Mouse (Mus musculus): ENCODE data around the gene Usp6nl.

The Usp6nl gene

GRCm38 (mm10) chr2:6331324-6332137 lies 9.1 kb downstream of the Usp6nl start:
- no peak for DNase-seq (ENCODE audit: low read depth, low spot score)

DNA sequence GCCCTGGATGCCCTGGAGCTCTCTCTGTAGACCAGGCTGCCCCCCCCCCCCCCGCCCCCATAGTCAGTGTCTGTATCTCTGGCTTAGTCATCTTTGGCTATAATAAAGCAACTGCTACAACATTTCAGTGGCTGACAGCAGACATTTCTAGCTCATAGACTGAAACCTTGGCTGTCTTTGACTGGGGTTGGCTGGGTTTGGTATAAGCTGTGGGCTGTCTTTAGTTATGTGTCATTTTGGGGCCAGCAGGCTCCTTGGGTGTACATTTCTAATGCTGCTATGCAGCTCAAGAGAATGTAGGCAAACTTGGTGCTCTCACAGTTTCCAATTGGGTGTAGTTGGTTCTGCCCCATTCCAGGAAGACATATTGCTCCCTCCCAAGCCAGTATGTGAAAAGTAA lies 11.1 kb downstream of the Usp6nl start:
- no peak for DNase-seq (ENCODE audit: low read depth, low spot score)

- no peak for DNase-seq (ENCODE audit: low read depth, low spot score)
Measured at GRCm38 (mm10) chr2:6334011-6334410, 11.5 kb downstream of the Usp6nl start.

GRCm38 (mm10) chr2:6335032-6335735 lies 12.7 kb downstream of the Usp6nl start:
- no peak for DNase-seq (ENCODE audit: low read depth, low spot score)

GRCm38 (mm10) chr2:6336013-6336412 lies 13.5 kb downstream of the Usp6nl start:
- no peak for DNase-seq (ENCODE audit: low read depth, low spot score)

- no peak for DNase-seq (ENCODE audit: low read depth, low spot score)
Measured at GRCm38 (mm10) chr2:6336649-6337048, 14.2 kb downstream of the Usp6nl start.

GRCm38 (mm10) chr2:6337436-6337835 lies 15.0 kb downstream of the Usp6nl start:
- DNase-seq (ENCODE audit: low read depth, low spot score): no peak

DNA sequence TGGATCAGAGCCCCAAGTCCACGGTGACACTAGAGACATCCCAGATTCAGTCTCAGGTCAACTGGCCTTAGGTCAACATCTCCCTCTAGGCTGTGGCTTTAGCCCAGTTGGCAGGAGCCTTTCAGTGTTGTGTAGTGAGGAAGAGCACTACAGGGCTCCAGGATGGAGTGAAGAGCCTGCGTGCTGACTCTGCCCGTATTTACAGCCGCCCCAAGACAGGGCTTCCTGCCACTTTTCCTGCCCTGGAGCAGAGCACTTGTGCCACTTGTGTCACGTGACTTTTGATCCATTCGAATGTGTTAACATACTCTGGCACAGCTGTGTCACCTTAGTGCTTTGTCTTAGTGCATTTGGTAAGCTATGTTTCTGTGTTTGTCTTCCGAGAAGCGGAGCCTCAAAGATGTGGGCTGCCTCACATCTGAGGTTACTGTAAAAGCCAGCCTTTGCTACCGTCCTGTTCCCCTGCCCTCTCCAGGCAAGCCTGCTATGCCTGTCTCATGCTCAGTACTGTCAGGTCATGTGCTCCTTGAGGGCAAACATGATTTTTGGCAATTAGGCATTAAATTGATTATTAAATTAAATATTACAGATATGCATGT lies 15.7 kb downstream of the Usp6nl start:
- no peak for DNase-seq (ENCODE audit: low read depth, low spot score)

DNA sequence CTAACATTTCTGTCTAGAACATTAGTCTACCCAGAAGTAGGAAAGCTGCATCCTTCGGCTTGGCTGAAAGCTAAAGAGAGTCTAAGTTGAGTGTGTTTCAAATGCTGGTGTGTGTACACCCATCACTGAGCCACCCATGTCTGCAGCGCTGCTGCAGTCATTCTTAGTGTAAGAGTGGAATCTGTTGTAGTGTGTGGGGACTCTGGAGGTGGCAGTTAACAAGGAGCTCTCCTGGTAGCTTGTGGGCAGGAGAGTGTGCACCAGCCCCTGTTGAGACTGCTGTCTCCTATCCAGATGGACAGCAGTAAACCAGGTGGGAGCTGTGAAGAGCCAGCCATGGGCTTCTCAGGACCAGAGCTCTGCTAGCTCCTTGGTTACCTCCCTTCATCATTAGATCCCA lies 18.0 kb downstream of the Usp6nl start:
- no peak for DNase-seq (ENCODE audit: low read depth, low spot score)

DNA sequence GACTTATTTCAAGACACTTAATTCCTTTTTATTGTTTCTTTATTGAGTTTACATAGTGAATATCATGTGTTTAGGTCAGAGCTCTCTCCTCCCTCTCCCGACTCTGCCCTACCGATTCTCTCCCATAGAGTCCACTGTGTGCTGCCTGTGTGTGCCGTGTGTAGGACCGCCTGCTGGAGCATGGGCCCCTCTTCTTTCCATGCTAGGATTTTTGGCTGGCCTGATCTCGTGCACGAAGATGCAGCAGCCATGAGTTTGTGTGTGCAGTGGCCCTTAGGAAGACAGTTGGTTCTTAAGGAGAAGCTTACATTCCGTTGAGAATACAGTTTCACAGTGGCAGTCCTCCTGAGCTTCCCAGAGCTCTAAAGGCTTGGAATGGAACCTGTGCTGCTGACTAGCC lies 19.0 kb downstream of the Usp6nl start:
- DNase-seq (ENCODE audit: low read depth, low spot score): no peak

GRCm38 (mm10) chr2:6349256-6350092 lies 27.0 kb downstream of the Usp6nl start:
- no peak for DNase-seq (ENCODE audit: low read depth, low spot score)

- no peak for DNase-seq (ENCODE audit: low read depth, low spot score)
Measured at GRCm38 (mm10) chr2:6350164-6350563, 27.7 kb downstream of the Usp6nl start.

DNA sequence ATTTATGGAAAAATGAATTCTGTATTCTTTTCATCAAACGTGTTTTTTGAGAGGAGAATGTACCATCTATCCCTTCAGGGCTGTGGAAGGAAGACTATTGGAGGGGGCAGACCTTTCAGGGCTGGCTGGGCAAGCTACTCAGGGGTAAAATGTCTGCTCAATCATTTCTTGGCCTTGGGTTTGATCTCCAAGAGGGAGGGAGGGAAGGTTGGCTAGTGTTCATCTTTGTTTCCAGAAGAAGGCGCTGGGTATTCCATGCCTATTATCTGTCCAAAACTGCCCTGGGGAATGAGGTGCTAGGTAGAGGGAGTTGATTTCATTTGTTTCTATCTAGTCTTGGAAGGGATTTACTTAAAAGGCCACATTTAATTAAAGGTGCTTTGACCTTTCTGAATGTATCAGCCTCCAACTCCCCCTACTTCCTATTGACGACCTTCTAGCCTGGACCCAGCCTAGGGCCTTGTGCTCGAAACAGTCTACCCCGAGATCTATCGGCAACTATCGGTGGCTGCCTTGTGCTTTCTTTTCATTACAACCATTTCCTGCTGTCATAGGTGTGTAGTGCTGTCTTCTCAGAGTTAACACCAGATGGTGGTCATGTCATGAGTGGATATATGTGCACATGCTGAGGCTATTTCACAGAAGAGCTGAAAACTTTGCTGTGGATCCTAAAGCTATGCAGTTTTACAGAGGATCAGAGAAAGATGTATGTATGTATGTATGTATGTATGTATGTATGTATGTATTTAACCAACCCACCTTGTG lies 28.6 kb downstream of the Usp6nl start:
- DNase-seq (ENCODE audit: low read depth, low spot score): no peak

GRCm38 (mm10) chr2:6352541-6352971 lies 30.1 kb downstream of the Usp6nl start:
- DNase-seq (ENCODE audit: low read depth, low spot score): no peak

- no peak for DNase-seq (ENCODE audit: low read depth, low spot score)
Measured at GRCm38 (mm10) chr2:6353060-6353459, 30.6 kb downstream of the Usp6nl start.

DNA sequence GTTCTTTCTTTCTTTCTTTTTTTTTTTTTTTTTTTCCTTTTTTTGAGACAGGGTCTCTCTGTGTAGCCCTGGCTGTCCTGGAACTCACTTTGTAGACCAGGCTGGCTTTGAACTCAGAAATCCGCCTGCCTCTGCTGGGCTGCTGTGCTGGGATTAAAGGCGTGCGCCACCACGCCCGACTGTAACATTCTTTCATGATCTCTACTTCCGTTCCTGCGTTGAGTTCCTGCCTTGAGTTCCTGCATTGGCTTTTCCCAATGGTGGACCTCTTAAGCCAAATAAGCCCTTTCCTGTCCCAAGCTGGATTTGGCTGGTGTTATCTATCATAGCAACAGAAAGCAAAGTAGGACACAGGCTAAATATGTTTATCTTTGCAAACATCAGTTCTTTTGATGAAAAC lies 34.8 kb downstream of the Usp6nl start:
- DNase-seq (ENCODE audit: low read depth, low spot score): no peak

DNA sequence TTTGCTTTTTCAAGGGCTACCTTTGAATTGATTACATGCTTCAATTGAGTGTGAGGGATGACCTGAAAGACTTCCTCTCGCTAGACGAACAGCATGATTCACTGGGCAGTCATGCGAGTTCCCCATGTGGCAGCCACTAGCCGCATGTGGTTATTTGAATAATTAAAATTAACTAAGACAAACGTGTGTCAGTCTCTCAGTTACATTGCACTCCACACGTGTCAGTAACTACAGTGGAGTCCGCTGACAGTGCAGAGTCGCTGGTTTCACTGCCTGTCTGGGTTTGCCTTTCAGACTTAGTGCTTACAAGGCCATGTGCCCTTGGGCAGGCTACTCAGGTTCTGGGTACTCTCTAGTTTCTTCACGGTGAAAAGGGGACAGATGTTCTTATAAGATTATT lies 37.2 kb downstream of the Usp6nl start:
- DNase-seq (ENCODE audit: low read depth, low spot score): no peak

DNA sequence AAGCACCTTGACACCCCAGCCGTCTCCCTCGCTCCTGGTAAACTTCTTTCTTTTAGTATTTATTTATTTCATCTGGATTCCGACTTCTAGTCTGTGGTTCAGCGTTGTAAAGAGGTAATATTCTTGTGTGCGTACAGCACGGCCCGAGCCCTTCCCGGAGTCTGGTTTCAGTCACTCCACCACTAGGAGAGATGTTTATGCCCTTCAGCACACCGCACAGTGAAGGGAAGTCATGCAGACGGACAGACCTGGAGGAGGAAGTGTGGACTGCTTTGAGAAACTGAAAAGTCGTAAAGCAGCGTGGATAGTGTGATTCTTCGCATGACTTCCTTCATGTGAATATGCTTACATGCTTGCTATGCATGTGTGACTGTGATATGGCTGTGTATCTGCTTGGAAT lies 40.7 kb downstream of the Usp6nl start:
- DNase-seq (ENCODE audit: low read depth, low spot score): no peak

- no peak for DNase-seq (ENCODE audit: low read depth, low spot score)
Measured at GRCm38 (mm10) chr2:6363922-6364321, 41.5 kb downstream of the Usp6nl start.

- no peak for DNase-seq (ENCODE audit: low read depth, low spot score)
Measured at GRCm38 (mm10) chr2:6366521-6366928, 44.1 kb downstream of the Usp6nl start.

DNA sequence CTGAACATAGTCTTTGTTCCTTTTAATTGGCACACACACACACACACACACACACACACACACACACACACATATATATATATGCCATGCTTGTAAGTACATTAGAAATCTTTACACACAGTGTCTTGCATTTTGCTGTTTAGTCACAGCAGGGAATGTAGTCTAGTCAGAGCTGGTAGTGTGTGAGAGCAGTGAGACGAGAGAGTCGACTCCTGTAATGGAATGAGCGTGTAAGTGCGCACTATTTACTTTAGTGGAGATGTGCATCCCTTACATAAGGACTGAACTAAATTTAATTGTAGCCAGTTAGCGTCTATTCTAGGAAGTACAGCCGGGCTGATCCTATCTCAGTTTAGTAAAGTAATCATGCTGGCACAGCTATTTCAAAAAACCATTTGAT lies 44.5 kb downstream of the Usp6nl start:
- no peak for DNase-seq (ENCODE audit: low read depth, low spot score)

All from retina, postnatal 7 days (tissue).